22 mouse cellular contexts compared by ENCODE assay signal in the genomic region with DNA sequence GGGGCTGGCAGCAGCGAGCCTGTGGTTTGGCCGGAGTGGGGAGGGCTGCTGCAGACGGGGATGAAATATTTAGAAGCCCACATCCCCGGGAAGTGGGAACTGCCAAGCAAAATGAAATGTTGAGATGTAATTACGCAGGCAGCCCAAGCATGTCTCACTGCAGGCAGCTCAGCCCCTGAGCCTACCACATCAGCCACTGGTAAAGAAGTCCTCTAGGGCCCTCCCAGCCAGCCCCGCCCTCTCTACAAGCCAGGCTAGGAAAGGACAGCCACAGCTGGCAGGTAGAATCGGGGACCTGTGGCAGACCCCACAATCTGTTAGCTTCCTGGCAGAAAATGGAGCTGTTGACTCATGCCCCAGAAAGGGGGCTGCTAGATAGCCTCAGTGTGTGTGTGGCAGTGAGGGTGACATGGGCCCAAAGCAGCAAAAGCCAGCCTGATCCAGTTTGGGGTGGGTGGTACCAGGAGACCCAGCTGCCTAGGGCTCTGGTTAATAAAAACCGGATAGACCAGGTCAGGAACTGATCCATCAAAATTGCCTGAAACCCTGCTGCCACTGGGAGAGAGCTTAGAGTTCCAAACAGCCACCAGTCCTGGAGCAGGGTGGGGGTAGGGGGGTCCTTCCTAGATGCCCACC. TPM values are rescaled to one million over a fixed set of nuclear protein-coding genes. Genes with fewer than 3 reads are reported as not detected.
DNase-seq lines count a peak whose midpoint lies in the region; ATAC-seq and TF ChIP-seq lines count a peak whose summit lies in the region.
"Had no signal": no experiment of that assay in that cellular context is flagged by ENCODE, and none has a peak within 500 bp of the region (broad histone marks: within the 10 kb centered on the region; RNA-seq: fewer than 3 reads in every experiment).

No protein-coding gene starts in this region.

- peaks cover 31% of the 10 kb centered on the region for H3K4me1 ChIP-seq in hindbrain, embryonic 13.5 days (replicated peaks)
- 0 out of 2 replicates have a peak, but pooled peaks cover 2% of the 10 kb centered on the region for H3K4me1 ChIP-seq in hindbrain, embryonic 11.5 days (replicated peaks; ENCODE audit: control insufficient read depth, insufficient read depth, low read length)
- peaks cover 28% of the 10 kb centered on the region for H3K4me1 ChIP-seq in hindbrain, embryonic 15.5 days (replicated peaks)
- no peaks in the 10 kb centered on the region for H3K4me1 ChIP-seq in kidney, embryonic 16.5 days (ENCODE audit: insufficient read depth, low read length)
- 0 out of 2 replicates have a peak, but pooled peaks cover 3% of the 10 kb centered on the region for H3K4me1 ChIP-seq in midbrain, postnatal 0 days (ENCODE audit: insufficient read depth, low read length)
- H3K4me1 ChIP-seq: heart, embryonic 13.5 days; limb, embryonic 12.5 days had no signal

- peak overlapping the region; percentile 73 for H3K27ac ChIP-seq in hindbrain, embryonic 13.5 days
- no peak overlapping the region for H3K27ac ChIP-seq in hindbrain, embryonic 11.5 days (ENCODE audit: low read depth, low read length)
- H3K27ac ChIP-seq in hindbrain, embryonic 15.5 days (replicated peaks) = peak overlapping the region; percentile 41
- no peak overlapping the region for H3K27ac ChIP-seq in kidney, embryonic 16.5 days (ENCODE audit: low read length)
- no peak overlapping the region for H3K27ac ChIP-seq in midbrain, postnatal 0 days (ENCODE audit: low read depth, low read length)
- H3K27ac ChIP-seq: gastrocnemius, adult 2 months; heart, embryonic 13.5 days; limb, embryonic 12.5 days; liver, embryonic 14.5 days; stomach, postnatal 0 days had no signal

- no peak overlapping the region for H3K4me2 ChIP-seq in hindbrain, embryonic 13.5 days
- H3K4me2 ChIP-seq in hindbrain, embryonic 11.5 days (replicated peaks; ENCODE audit: low read depth, low read length) = no peak overlapping the region
- H3K4me2 ChIP-seq in hindbrain, embryonic 15.5 days = no peak overlapping the region
- H3K4me2 ChIP-seq in kidney, embryonic 16.5 days (replicated peaks; ENCODE audit: low read depth, low read length) = no peak overlapping the region
- H3K4me2 ChIP-seq in midbrain, postnatal 0 days (ENCODE audit: low read depth, low read length, poor library complexity, severe bottlenecking) = no peak overlapping the region
- H3K4me2 ChIP-seq: heart, embryonic 13.5 days; limb, embryonic 12.5 days had no signal

- no peak overlapping the region for H3K4me3 ChIP-seq in hindbrain, embryonic 13.5 days
- no peak overlapping the region for H3K4me3 ChIP-seq in hindbrain, embryonic 11.5 days (ENCODE audit: low read depth, low read length)
- no peak overlapping the region for H3K4me3 ChIP-seq in hindbrain, embryonic 15.5 days
- no peak overlapping the region for H3K4me3 ChIP-seq in kidney, embryonic 16.5 days (ENCODE audit: low read length)
- no peak overlapping the region for H3K4me3 ChIP-seq in midbrain, postnatal 0 days (ENCODE audit: low read depth, low read length)
- H3K4me3 ChIP-seq: gastrocnemius, adult 2 months; heart, embryonic 13.5 days; limb, embryonic 12.5 days; myocyte had no signal

- peak; percentile 61; the same call in 1 of the 2 replicates for ATAC-seq in hindbrain, embryonic 13.5 days (ENCODE audit: low FRiP score)
- ATAC-seq in hindbrain, embryonic 11.5 days (ENCODE audit: low FRiP score) = no peak
- ATAC-seq in hindbrain, embryonic 15.5 days (ENCODE audit: low FRiP score, low read depth) = peak; percentile 54; the same call in 1 of the 2 replicates
- peak; percentile 83 for ATAC-seq in kidney, embryonic 16.5 days (ENCODE audit: low FRiP score, low TSS enrichment)
- ATAC-seq in midbrain, postnatal 0 days (ENCODE audit: low FRiP score) = peak; percentile 60; the same call in 1 of the 2 replicates
- ATAC-seq in CD4-positive, CD25-positive, alpha-beta regulatory T cell, adult 4 months = no peak
- ATAC-seq: intestine, postnatal 0 days had no signal

- no peak overlapping the region for H3K9ac ChIP-seq in hindbrain, embryonic 13.5 days
- no peak overlapping the region for H3K9ac ChIP-seq in hindbrain, embryonic 11.5 days (ENCODE audit: low read depth, low read length)
- no peak overlapping the region for H3K9ac ChIP-seq in hindbrain, embryonic 15.5 days
- H3K9ac ChIP-seq in kidney, embryonic 16.5 days (replicated peaks; ENCODE audit: low read length) = no peak overlapping the region
- H3K9ac ChIP-seq in midbrain, postnatal 0 days (replicated peaks; ENCODE audit: low read length, poor library complexity, severe bottlenecking) = no peak overlapping the region
- H3K9ac ChIP-seq: heart, embryonic 13.5 days; limb, embryonic 12.5 days; liver, embryonic 14.5 days had no signal

- no peak for TF ChIP-seq CTCF in midbrain, postnatal 0 days (IDR thresholded peaks at IDR 0.05)

- no peaks in the 10 kb centered on the region for H3K9me3 ChIP-seq in hindbrain, embryonic 13.5 days
- no peaks in the 10 kb centered on the region for H3K9me3 ChIP-seq in hindbrain, embryonic 11.5 days (ENCODE audit: control insufficient read depth, low read length)
- H3K9me3 ChIP-seq in hindbrain, embryonic 15.5 days = no peaks in the 10 kb centered on the region
- H3K9me3 ChIP-seq in kidney, embryonic 16.5 days (ENCODE audit: low read length) = no peaks in the 10 kb centered on the region
- H3K9me3 ChIP-seq in midbrain, postnatal 0 days (ENCODE audit: low read length) = no peaks in the 10 kb centered on the region
- H3K9me3 ChIP-seq: heart, embryonic 13.5 days; limb, embryonic 12.5 days had no signal

- no peak for DNase-seq in hindbrain, embryonic 11.5 days (ENCODE audit: low spot score)
- peak; percentile 44 for DNase-seq in midbrain, postnatal 0 days (ENCODE audit: low spot score)
- DNase-seq in embryo, embryonic 11 days = no peak
- no peak for DNase-seq in layer of hippocampus, postnatal 10 days (ENCODE audit: low spot score in 2 of 2)
- DNase-seq: B cell, adult 2 months; cerebellum, postnatal 25 days; gastrocnemius, adult 2 months; heart, adult 11 months; heart, postnatal 36 days; right cerebral cortex, postnatal 14 days; thymus, postnatal 14 days had no signal

- 38% methylated on average over 8 of the region's 8 CpGs for whole genome bisulfite sequencing in hindbrain, embryonic 13.5 days
- WGBS in hindbrain, embryonic 11.5 days = 52% methylated on average over 8 of the region's 8 CpGs
- WGBS in hindbrain, embryonic 15.5 days = 41% methylated on average over 8 of the region's 8 CpGs
- WGBS in kidney, embryonic 16.5 days = 42% methylated on average over 8 of the region's 8 CpGs
- WGBS in midbrain, postnatal 0 days = 39% methylated on average over 8 of the region's 8 CpGs

- H3K27me3 ChIP-seq in hindbrain, embryonic 13.5 days = 0 out of 2 replicates have a peak, but pooled peaks cover 2% of the 10 kb centered on the region
- H3K27me3 ChIP-seq in hindbrain, embryonic 11.5 days (ENCODE audit: control insufficient read depth, insufficient read depth, low read length) = no peaks in the 10 kb centered on the region
- H3K27me3 ChIP-seq in hindbrain, embryonic 15.5 days = no peaks in the 10 kb centered on the region
- no peaks in the 10 kb centered on the region for H3K27me3 ChIP-seq in kidney, embryonic 16.5 days (ENCODE audit: insufficient read depth, low read length)
- no peaks in the 10 kb centered on the region for H3K27me3 ChIP-seq in midbrain, postnatal 0 days (ENCODE audit: insufficient read depth, low read length)

- no peaks in the 10 kb centered on the region for H3K36me3 ChIP-seq in hindbrain, embryonic 13.5 days
- no peaks in the 10 kb centered on the region for H3K36me3 ChIP-seq in hindbrain, embryonic 11.5 days (ENCODE audit: control insufficient read depth, insufficient read depth, low read length)
- no peaks in the 10 kb centered on the region for H3K36me3 ChIP-seq in hindbrain, embryonic 15.5 days
- no peaks in the 10 kb centered on the region for H3K36me3 ChIP-seq in kidney, embryonic 16.5 days (ENCODE audit: insufficient read depth, low read length)
- H3K36me3 ChIP-seq in midbrain, postnatal 0 days (ENCODE audit: insufficient read depth, low read length) = no peaks in the 10 kb centered on the region
- H3K36me3 ChIP-seq: heart, embryonic 13.5 days; limb, embryonic 12.5 days had no signal

RNA-seq across cellular contexts. Expression of gene Grm4, which starts 56.8 kb away (rescaled TPM):
- polyA plus RNA-seq in hindbrain, embryonic 13.5 days (2015; fragmentation: Nextera tagmentation; extraction: Ambion mirVana) = 4.8 and 5.2 TPM in 2 replicates
- polyA plus RNA-seq in hindbrain, embryonic 11.5 days (2014; fragmentation: Nextera tagmentation; extraction: Ambion mirVana) = 2.5 and 3.6 TPM in 2 replicates
- polyA plus RNA-seq in hindbrain, embryonic 15.5 days (2015; fragmentation: Nextera tagmentation; extraction: Ambion mirVana) = 8.7 TPM in 2 replicates
- 0.91 and 1.2 TPM in 2 replicates for polyA plus RNA-seq in kidney, embryonic 16.5 days (2015; fragmentation: Nextera tagmentation; extraction: Ambion mirVana)
- total RNA-seq in midbrain, postnatal 0 days (2014; rRNA removed) = 37.6 and 54.0 TPM in 2 replicates
- polyA plus RNA-seq in midbrain, postnatal 0 days (2015; fragmentation: Nextera tagmentation; extraction: Ambion mirVana) = 11.1 and 12.5 TPM in 2 replicates
- not detected for polyA plus RNA-seq in CD4-positive, CD25-positive, alpha-beta regulatory T cell, adult 4 months (2017; shearing (Covaris generic))
- 10 to 100 TPM; 12.2 to 16.1 TPM for total RNA-seq in layer of hippocampus, postnatal 10 days (2021)
- total RNA-seq: gastrocnemius, adult 2 months; megakaryocyte progenitor cell, adult 5-6 weeks had no signal
- polyA plus RNA-seq: myocyte had no signal

Comparison
In these comparisons a context has a peak if more than half of its experiments do, and no peak if none do; other contexts are left out.
1. ATAC-seq: peak in hindbrain, embryonic 13.5 days (single experiment), hindbrain, embryonic 15.5 days (single experiment), kidney, embryonic 16.5 days (single experiment) and midbrain, postnatal 0 days (single experiment); none in hindbrain, embryonic 11.5 days (single experiment) and CD4-positive, CD25-positive, alpha-beta regulatory T cell, adult 4 months (single experiment).
2. H3K27ac ChIP-seq: peak in hindbrain, embryonic 13.5 days (single experiment) and hindbrain, embryonic 15.5 days (single experiment); none in hindbrain, embryonic 11.5 days (single experiment), kidney, embryonic 16.5 days (single experiment) and midbrain, postnatal 0 days (single experiment).